Mouse (Mus musculus) spleen, adult 12 weeks (tissue): ENCODE data around the gene Stmnd1.
A peak's percentile ranks its signal among the peaks of the same experiment; 100 is the strongest.
"Not testable (repeated sequence)": the region's sequence is repeated elsewhere in the genome, so short reads cannot be mapped to it uniquely, and the experiment has no call there.

Experiments used
- DNase-seq: peaks from one replicate; pipeline ENCODE4 v3.0.0; 2022; ENCODE audit warnings: low spot score

The Stmnd1 gene

DNA sequence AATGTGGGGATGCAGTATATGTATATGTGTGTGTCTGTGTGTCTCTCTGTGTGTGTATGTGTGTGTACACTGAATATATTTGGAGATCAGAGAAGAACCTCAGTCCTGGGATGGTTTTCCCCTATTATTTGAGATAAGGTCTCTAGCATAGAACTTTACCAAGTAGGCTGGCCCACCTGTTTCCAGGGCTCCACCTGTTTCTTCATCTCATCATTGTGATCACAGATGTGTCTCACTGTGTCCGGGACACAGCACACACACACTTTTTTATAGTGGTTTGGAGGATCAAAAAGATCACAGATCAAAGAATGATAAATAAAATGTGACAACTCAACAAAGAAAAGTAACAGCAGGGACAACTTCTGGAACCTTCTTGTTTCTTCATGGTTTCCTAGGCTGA, 17.0 kb downstream of the Stmnd1 start:
- DNase-seq, result no peak

- no peak for DNase-seq
Measured at GRCm38 (mm10) chr13:46294365-46294764, 20.8 kb downstream of the Stmnd1 start.

GRCm38 (mm10) chr13:46297701-46298100, 24.2 kb downstream of the Stmnd1 start:
- DNase-seq, result no peak

- DNase-seq, result peak; percentile 10
Measured at GRCm38 (mm10) chr13:46310790-46311189, 37.3 kb downstream of the Stmnd1 start.

DNA sequence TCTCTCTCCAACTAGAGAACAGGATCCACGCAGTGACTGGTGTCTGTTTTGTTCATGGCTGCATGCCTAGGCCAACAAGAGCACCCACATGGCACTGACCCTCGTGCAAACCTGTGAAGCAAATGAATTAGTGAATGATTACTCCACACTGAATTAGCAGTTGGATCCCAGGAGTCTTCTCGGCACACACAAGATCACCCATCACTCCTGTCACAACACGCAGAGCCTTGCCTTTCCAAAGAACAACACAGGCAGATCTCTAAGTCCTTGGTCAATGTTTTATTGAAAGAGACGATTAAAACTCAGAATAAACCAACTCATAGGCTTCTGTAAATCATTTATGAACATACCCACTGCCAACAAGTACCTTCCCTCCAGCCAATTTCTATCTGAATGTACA, 39.7 kb downstream of the Stmnd1 start:
- DNase-seq, result no peak

- DNase-seq, result no peak
Measured at GRCm38 (mm10) chr13:46315165-46315564, 41.6 kb downstream of the Stmnd1 start.

GRCm38 (mm10) chr13:46326351-46326985, 52.9 kb downstream of the Stmnd1 start:
- no peak for DNase-seq

- no peak for DNase-seq
Measured at GRCm38 (mm10) chr13:46335020-46335419, 61.5 kb downstream of the Stmnd1 start.

- DNase-seq, result not testable (repeated sequence)
Measured at GRCm38 (mm10) chr13:46336281-46336680, 62.8 kb downstream of the Stmnd1 start.

- DNase-seq, result no peak
Measured at GRCm38 (mm10) chr13:46337791-46338190, 64.3 kb downstream of the Stmnd1 start.

GRCm38 (mm10) chr13:46339954-46340353, 66.4 kb downstream of the Stmnd1 start:
- DNase-seq, result peak; percentile 52

- DNase-seq, result no peak
Measured at GRCm38 (mm10) chr13:46340583-46340982, 67.1 kb downstream of the Stmnd1 start.

GRCm38 (mm10) chr13:46341419-46341818, 67.9 kb downstream of the Stmnd1 start:
- DNase-seq, result no peak

DNA sequence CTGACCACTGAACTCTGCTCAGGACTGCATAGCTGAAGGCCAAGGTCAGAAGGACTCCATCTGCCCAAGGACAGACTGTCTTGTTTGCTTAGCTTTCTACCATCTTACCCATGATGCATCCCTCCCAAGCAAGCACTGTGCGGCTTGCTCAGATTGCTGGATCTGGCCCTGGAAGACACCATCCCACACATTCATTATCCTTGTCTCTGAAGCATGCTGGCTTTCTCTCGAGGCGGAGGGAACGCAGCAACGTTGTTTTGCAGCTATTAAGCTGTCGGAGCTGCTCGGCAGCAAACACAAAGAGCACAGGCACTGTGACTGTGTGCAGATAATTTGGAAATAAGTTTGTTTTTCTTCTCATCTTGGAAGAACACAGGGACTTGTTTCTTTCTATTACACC, 69.7 kb downstream of the Stmnd1 start:
- DNase-seq, result no peak

DNA sequence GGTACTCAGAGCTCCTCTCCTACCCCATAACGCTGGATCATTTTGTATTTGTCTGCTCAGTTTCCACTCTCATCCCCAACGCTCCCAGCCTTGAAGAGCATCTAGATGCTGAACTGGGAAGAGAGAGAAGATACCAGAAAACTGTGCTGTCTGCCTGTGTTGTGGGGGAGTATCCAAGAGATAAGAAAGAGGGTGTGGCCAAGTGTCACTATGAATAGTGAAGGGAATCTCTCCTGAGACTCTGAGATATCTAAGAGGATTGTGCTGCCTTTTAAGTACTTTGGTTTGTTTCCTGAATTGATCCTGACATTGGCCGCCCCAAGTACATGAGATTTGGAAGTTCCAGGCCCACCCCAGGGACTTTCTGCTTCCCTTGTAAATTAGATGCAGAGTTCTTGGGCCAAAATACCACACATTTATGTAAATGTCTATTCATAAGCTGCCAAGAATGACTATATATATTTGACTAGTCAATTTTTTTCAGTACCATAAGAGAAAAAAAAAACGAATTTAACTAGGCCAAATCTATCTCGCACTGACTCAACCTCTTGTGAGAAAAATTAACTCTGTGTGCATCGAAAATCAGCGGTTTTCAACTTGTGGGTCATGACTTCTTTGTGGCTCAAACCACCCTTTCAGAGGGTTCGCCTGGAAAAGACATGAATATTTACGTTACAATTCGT, 73.5 kb downstream of the Stmnd1 start:
- DNase-seq, result no peak

DNA sequence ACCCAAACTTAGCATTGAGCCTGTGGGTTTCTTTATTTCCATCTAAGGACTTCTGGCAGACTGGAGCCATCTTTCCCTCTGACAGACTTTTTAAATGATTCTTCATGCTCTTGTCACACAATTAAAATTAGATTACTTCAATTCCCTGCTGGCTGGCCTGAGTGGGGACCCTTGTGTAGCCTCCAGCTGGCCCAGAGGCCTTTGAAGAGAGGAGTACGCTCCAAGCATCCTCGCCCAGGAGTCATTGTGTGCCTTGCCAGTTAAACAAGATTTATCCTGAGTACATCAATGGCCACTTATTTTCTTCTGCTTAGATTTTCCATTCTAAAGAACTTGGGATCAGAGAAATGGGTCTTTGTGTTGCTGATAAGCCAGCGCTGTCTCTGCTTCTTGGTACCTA, 76.1 kb downstream of the Stmnd1 start:
- no peak for DNase-seq
